Mouse (Mus musculus) megakaryocyte, embryonic 14.5 days (primary cell): ENCODE measurements around the gene Colgalt1.

Experiments used
- FLI1 ChIP-seq: IDR thresholded peaks from 2 replicates; pipeline ENCODE4 v1.6.1; 2012; ENCODE audit warnings: low read length, inconsistent platforms, mixed read lengths
- GATA1 ChIP-seq: IDR thresholded peaks from 3 replicates; pipeline ENCODE4 v1.6.1; 2012; ENCODE audit warnings: mixed read lengths, low read length, inconsistent platforms, borderline replicate concordance

GRCm38 (mm10) chr8:71568387-71568937 is 42.3 kb upstream of the Colgalt1 start, which contains the start of gene Slc27a1:
- no peak for TF ChIP-seq GATA1
- no peak for TF ChIP-seq FLI1
